Mouse (Mus musculus) thymus, postnatal 14 days (tissue): ENCODE measurements around the gene Cbs.
"Not testable (repeated sequence)": the region's sequence is repeated elsewhere in the genome, so short reads cannot be mapped to it uniquely, and the experiment has no call there.

Source experiments
- DNase-seq: peaks from one replicate; pipeline ENCODE4 v3.0.0; 2021

The Cbs gene

DNA sequence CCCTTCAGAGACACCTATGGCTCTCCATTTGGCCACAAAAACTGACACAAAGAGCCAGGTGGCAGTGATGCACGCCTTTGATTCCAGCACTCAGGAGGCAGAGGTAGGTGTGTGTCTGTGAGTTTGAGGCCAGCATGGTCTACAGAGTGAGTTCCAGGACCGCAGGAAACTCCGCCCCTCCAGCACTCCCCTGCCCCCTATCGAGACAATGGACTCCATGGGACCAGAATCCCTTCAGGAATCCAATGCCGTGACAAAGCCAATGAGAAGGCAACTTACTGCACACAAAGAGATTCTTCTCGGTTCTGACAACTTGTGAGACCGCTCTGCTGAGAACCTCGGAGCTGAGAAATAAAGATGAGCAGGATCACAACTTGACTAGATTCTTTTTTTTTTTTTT lies 5.3 kb upstream of the Cbs start:
- no peak for DNase-seq

DNA sequence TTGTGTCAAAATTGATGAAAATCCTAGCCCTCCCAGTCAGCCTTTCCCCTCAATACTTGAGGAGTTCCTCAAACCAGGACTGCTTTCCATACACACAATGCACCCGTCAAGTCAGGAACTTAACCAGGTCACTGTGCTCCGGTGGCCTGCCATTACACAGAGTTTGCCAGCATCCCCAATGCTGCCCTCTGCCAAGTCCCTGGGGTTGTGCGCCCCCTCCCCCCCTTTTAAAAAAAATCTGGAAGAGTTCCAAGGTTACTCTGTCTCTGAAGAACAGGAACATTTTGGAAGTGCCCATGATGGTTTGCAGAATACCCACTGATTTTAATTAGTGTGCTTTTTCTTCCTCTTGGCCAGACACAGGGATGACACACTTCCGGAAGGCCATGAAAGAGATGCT lies 2.6 kb upstream of the Cbs start:
- no peak for DNase-seq

DNA sequence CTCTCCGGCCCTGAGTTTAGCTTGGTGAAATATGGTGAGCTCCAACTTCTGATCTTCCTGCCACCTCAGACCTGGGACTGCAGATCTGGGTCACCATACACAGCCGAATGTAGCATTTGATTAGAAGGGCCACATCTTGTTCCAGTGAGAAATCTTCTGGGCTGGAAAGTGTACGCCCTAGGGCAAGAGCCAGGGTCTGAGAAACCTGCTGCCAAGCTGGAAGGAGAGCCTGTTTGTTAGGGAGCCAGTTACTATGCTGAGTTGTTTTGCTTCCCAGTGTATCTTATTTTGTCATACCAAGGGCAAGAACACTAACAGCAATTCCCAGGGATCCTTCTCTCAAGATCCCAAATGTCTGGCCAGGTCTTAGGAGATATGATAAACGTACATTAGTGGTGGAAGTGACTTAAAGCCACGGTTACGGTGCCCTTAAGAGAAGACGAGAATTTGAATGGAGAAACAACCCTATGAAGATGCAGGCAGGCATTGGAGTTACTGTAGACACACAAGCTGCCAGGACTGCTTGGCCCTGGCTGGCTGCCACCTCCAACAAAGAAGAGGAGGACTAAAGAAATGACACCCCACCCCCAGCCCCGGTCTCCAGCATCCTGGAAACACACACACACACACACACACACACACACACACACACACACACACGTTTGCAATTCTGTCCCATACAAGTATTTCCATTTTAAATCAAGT lies 980 bp upstream of the Cbs start:
- no peak for DNase-seq

DNA sequence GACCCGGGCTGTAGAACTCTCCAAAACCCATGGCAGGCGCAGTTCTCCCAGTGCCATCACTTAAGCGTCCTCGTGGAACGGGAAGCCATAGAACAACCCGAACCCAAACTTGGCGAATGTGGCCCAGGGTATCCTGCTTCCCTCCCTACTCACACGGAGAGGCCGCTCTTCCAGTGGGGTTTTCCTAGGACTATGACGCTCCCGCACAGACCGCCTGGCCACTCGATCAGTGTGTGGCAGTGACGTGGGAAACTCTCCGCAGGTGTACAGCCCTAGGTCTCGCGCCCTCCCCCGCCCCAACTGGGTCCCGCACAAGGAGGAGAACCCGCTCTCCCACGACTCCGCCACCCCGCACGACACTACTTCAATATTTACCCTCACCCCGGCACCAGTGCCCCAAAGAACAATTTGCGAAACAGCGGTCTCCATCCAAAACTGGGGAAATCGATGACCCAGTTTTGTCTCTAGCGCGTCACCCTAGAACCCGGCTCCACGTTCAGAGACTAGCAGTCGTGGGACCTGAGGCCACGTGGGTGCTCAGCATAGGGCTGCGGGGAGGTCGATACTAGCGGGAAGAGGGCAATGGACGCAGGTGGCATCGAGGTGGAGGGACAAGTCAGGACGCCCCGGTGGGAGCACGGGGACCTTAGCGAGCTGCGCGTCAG lies 629 bp downstream of the Cbs start:
- DNase-seq = no peak

DNA sequence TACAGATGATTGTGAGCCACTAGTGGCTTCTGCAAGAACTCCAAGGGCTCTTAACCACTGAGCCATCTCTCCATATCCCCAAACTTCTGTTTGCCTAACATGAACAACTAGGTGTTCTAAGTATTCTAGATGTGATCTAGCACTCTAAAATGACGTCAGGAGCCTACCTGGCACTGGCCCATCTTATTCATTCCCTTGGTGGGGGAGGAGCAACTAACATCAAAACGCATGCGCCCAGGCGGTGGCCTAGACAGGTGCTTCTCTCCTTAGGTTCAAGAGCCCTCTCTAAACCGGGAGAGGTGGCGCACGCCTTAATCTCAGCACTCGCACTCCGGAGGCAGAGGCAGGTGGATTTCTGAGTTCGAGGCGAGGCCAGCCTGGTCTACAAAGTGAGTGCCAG lies 1.3 kb downstream of the Cbs start:
- DNase-seq = no peak

DNA sequence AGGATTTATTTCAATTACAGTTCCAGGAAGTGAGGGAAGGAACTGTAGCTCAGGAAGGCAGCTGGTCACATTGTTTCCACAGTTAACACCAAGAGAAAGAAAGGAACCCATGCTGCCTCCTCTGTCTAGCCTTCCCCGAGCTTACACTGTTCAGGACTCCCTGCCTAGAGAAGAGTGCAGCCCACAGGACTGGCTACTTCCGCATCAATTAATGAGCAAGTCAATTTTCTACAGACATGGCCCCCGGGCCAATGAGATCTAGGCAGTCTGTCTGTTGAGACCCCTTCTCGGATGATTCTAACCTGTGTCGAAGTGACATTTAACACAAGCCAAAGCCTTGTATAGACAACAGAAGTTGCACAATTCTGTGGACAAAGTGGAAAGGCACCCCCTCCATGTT lies 2.1 kb downstream of the Cbs start:
- DNase-seq = no peak

DNA sequence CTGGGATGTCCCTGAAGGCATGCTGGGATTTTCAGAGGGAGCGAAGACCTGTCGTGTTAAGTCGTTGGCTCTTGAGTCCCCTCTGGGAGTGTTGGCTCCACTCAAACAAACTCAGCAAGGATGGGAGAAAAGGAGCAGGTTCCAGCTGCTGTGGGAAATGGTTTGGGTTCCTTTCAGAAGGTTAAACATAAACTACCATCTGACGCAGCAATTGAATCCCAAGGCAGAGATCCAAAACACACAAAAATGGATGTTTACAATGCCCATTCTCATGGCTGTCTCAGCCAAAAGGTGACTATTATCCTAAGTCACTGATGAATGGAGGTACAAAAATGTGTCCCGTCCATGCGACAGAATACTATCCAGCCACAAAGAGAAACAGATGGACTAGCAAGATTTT lies 4.0 kb downstream of the Cbs start:
- no peak for DNase-seq

DNA sequence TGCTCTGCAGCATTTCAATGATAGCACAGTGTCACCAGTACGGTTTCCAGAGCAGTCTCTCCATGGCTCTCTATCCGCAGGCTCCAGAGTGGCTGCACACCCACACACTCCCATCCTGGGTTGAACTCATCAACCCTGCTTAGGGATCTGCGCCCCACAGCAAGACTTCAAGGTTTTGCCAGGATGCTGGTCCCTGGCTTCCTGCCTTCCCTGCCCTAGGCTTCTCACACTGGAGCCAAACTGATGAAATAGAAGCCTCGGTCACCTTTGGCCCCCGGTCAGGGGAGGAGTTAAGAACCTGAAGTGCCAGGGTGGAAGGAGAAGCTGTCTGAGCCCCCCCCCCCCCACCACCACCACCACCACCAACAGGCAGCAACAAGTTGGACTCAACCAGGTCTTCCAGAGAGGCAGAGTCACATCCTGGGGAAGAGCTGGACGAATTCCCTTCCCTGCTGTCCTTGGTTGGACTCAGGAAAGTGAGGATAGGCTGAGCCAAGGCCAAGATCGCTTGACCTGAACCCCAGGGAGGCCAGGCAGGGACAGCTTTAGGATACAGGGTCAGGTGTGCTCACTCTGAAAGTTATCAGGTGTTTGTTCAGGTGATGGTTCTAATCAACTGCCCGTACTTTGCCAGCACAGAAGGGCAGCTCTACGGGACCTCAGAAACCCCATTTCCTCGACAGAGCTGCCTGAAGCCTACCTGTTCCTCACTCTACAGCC lies 5.8 kb downstream of the Cbs start:
- DNase-seq = no peak

DNA sequence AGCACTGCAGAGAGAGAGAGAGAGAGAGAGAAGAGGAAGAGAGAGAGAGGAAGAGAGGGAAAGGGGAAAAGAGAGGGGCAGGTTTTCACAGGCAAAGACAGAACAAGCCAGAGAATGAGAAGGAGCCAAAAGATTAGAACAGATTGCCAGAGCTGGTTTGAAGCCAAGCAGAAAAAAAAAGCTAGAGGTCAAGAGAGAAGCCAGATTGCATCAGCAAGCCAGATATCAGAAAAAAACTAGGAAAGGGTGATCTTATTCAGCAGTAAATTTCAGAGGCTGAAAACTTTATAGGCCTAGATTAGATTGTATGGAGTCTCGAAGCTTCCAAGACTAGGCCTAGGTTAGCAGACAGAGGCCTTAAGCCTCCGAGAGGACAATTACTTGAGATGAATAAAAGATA lies 9.1 kb downstream of the Cbs start:
- no peak for DNase-seq

DNA sequence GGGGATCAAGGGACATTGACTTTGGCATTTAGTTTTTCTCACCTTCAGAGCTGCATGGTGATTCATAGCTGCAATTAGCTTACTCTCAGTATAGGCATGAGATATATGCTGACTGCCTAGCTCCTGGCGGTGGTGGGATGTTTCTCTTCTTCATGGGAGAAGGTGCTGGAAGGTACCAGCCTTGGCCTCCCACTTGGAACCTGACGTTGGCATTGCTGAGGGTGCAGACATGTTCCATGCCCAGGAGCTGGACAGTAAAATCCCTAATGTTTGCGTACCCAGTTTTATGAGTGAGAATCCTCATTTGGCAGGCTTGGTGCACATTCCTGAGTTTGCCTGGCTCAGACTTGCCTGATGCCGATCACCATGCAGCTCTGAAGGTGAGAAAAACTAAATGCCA lies 13.9 kb downstream of the Cbs start:
- no peak for DNase-seq

DNA sequence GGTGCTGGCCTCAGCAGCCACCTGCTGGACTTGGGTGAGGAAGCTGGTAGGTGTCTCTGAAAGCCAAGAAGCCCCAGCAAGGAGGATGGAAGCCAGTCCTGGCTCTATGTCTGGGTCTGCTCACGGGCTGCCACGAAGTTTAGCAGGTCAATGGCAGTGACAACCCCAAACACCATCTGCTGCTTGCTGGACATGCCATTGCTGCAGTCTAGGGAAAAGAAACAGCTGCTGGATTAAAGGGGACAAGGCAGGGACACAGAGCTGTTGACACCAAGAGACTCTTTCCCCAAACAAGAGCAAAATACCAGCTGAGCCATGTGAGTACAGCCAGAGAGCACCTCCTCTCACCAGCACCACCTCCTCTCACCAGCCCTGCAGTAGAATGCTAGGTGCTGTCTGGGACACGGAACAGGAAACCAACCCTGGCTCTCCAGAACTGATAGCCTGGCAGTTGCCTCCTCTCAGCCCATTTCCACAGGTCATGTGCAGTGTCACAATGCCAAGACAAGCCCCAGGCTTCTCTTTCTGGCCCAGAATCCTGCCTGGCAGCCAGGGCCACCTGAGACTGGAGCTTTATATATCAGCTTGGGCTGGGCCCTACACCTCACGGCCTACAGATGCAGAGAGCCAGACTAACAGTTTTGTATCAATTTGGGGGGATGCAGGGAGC lies 23.8 kb downstream of the Cbs start:
- DNase-seq = no peak

DNA sequence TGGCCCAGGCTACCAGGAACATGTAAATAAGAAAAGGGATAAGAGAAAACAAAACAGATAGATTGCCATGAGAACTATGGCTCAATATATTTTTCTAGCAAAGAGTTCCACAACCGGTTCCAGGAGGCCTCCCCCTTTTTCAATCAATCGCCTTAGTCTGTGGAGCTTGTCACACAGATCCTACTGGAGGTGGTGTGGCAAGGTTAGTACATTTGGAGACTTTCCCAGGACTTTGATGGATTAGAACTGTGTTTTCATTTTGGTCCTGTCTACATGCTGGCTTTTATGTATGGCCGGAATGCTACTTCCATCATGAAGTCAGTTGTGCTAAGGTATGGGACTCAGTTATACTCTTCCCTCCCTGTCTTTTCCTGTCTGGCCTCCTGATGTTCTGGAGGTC lies 27.1 kb downstream of the Cbs start:
- DNase-seq = no peak

DNA sequence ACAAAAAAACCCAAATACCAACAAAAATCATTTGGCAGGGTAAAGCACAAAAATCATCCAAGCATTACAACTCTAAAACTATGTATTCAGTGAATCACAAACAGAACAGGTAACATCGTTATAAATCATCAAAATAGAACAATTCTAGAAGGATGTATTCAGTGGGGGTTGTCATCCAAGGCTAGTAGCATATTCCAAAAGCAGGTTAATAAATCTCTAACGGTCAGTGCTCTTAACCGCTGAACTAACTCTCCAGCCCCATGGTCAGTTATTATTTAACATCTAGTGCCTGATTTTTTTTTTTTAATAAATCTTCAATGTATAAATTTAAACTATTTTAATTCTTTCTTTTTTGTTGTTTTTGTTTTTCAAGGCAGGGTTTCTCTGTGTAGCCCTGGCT lies 27.9 kb downstream of the Cbs start:
- not testable (repeated sequence) for DNase-seq

DNA sequence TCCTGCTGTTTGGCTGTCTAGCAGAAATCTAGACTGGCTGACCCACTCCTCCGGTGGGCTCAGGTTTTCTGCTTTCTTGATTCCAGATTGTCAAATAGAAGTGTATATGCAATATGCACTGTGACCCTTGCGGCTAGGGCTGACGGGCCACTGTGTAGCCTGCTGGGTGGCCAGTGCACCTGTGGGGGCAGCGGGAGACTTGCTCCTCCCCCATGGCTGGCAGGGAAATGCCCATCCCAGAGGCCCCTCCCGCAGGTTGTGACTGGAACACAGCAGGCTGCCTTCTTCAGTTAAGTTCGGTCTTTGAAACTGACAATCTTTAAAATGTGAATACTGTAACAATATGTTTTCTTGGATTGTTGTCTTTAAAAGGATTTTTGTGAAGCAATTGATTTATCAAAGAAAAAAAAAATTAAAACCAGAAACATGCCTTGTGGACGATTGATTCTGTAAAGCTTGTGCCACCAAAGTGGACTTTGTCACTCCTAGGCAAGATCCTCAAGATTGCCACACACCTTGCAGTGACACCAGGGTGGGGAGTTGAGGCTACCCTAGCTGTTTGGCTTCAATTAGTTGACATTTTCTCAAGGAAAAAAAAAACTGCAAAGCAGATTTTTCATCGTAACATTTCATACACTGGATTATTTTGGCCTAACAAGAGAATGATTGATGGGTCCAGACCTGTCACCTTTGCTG lies 29.6 kb downstream of the Cbs start:
- DNase-seq = no peak

DNA sequence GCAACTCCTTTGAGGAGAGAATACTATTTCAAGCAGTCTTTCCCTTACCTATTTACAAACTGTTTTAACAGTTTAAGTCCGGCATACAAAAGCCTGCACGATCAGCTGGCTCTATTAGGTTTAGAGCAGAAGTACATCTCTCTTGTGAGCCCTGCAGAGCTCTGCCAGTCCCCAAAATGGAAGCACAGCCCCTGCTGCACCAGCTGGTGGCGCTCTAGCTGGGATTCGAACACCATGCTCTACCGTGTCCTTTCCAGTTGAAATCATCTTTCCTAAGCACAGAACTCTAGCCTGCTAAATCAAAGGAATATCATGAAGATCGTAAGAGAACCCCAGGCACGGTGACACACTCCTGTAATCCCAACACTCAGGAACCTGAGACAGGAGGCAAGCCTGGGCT lies 30.6 kb downstream of the Cbs start:
- no peak for DNase-seq

DNA sequence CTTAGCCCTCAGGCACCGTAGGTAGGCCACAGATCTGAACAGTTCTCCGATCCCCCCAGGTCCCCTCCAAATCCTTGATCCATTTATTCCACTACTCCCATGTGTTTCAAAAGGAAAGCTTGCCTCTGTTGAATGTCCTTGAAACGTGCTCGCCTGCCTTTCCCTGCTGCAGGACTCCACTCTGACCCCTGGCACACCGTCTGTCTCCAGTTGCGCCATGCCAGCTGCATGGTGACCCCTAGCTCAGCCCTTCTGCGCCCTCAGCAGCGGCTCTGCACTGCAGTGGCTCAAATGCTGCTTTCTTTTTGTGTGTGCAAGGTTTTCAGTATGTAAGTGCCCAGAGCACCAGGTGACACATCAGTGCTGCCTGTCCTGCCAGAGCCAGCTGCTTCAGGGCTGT lies 38.4 kb downstream of the Cbs start:
- DNase-seq = no peak

DNA sequence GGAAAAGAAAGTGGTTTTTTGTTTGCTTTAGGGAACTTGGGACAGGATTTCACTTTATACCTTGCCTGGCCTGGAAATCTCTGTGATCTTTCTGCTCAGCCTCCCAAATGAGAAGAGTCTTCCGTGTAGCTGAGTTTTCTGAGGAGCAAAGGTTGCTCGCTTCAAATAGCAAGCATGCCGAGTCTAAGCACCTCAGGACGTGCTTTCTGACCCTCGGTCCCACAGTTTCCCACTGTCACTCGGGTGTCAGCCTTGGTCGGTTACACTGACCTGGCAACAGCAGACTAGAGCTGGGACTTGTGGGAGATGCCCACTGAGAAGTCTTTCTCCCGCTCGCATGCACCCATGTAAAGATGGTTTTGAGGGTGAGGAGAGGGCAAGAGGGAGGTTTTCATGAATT lies 39.1 kb downstream of the Cbs start:
- DNase-seq = no peak

DNA sequence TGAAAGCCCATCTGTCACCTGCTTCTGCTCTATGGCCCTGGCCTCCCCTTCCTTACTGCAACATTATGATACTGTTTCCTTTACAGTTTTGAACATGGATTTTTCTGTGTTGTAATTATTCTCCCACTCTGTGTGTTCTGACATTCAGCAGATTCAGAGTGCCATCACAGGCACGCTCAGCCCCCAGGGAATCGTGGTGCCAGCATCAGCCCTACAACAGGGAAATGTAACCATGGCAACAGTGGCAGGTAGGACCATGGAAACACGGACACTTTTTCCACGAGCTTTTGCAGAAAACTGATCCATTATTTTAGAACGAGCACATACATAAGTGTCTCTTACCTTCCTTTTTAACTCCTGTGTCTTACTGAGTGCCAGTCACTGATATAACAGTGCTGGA lies 42.0 kb downstream of the Cbs start:
- DNase-seq = no peak

DNA sequence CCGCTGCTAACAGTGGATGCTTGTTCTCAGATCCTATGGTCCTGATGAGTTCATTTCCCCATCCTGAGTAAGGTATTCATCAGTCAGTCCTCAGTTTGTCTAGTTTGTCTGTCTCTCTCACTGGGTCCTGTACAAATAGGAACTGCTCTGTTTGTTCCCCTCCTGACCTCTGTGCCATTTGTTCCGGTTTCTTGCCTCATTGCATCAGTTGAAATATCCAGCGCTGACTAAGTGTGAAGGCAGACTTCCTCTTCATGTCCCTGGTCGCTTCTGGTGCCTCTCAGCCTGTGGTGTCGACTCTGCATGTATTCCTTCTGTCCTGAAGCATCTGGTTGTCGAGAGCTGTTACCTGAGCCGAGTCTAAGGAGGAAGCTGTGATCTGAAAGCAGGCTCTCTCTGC lies 42.4 kb downstream of the Cbs start:
- DNase-seq = no peak

DNA sequence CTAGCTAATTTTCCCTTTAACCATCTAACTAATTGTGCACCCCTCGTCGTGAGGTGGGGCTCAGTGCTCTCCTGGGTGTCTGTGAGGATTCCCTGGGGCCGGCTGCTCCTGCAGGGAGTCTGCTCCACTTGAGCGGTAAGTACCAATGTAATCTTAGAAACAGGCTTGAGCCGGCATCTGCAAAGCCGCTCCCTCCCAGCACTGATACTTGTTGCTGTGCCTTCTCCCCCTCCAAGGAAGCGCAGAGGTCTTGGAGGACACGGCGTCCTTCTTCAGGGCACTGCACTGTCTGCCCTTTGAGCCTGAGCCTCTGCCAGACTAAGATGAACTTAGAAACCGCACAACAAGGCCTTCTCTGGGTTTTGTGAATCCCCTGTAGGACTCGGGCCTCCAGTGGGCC lies 46.2 kb downstream of the Cbs start:
- DNase-seq = no peak

DNA sequence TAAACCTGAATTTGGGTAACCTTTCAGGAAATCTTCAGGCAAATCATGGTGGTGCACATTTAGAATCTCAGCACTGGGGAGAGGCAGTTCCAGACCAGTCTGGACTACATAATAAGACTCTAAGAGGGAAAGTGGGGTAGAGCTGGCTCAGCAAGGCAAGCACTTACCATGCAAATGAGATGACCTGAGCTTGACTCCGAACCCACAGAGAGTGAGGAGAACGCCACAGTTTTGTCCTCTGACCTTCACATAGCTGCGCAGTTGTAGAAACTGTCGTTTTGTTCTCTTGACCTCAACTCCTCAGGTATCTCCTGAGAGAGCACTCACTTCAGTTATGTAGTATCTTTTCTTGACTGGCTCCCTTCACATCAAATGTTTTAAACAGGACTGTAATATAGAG lies 48.3 kb downstream of the Cbs start:
- no peak for DNase-seq

DNA sequence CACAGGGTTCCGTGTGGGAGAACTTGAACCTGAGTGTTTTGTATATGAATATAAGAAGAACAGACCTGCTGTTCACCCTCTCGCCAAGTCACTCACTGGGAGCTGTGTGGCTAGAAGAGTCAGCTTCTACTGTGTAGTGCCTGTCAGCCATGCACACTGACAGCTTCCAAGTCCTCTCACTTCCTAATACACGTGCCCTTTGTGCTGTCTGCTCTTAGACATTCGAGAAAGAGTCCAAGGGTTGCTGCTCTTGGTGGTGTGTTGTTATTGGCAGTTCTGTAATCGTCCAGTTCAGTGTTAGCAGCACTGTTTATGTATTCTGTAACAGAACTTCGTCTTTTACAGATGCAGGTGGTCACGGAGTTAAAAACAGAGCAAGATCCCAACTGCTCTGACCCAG lies 48.9 kb downstream of the Cbs start:
- DNase-seq = no peak

DNA sequence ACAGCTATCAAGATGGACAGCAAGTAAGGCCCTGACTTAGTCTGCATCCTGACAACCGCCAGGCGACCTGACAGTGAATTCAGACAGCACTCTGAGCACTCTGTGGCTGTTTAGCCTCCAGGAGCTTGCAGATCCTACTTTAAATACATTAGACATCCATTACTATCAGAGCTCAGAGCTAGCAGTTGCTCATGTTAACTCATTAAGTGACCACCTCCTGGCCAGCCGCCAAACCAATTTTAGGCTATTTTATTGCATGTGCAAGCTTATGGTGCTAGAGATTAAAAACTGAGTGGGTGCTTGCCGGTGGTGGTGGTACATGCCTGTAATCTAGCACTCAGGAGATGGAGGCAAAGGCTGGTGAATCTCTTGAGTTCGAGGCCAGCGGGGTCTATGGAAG lies 53.3 kb downstream of the Cbs start:
- DNase-seq = no peak
